Mouse (Mus musculus) stomach, embryonic 15.5 days (tissue): ENCODE data around the gene Myom1. TPM values are rescaled to one million over a fixed set of nuclear protein-coding genes. Genes with fewer than 3 reads are reported as not detected.
A peak's percentile ranks its signal among the peaks of the same experiment; 100 is the strongest.

ENCODE experiments used
- ATAC-seq: fragments of 200-750 bp; cut with Nextera tagmentation; 2 replicates; pipeline ENCODE4 v1.8.0; 2017; ENCODE audit warnings: low read depth, moderate number of reproducible peaks, moderate TSS enrichment; ENCODE audit not compliant: insufficient read depth, low FRiP score
- H3K27ac ChIP-seq: fragments of 300-500 bp; sonication (generic); 2 replicates; pipeline ENCODE4 v1.5.1; 2015; ENCODE audit warnings: mild to moderate bottlenecking, inconsistent platforms
- H3K27me3 ChIP-seq: fragments of 300-500 bp; sonication (generic); replicated peaks from 2 replicates; pipeline ENCODE4 v1.6.1; 2015; ENCODE audit warnings: inconsistent platforms
- H3K36me3 ChIP-seq: fragments of 300-500 bp; sonication (generic); 2 replicates; pipeline ENCODE4 v1.6.1; 2015; ENCODE audit warnings: inconsistent platforms
- H3K4me1 ChIP-seq: fragments of 300-500 bp; sonication (generic); 2 replicates; pipeline ENCODE4 v1.6.1; 2015; ENCODE audit warnings: inconsistent platforms
- H3K4me2 ChIP-seq: fragments of 300-500 bp; sonication (generic); 2 replicates; pipeline ENCODE4 v1.6.1; 2015; ENCODE audit warnings: mild to moderate bottlenecking, inconsistent platforms
- H3K4me3 ChIP-seq: fragments of 300-500 bp; sonication (generic); replicated peaks from 2 replicates; pipeline ENCODE4 v1.5.1; 2015; ENCODE audit warnings: inconsistent platforms
- H3K9ac ChIP-seq: fragments of 300-500 bp; sonication (generic); 2 replicates; pipeline ENCODE4 v1.6.1; 2015; ENCODE audit warnings: inconsistent platforms
- H3K9me3 ChIP-seq: fragments of 300-500 bp; sonication (generic); 2 replicates; pipeline ENCODE4 v1.6.1; 2016; ENCODE audit warnings: inconsistent platforms
- WGBS: fragments of 180-500 bp; shearing (Covaris S2); methylation state at CpG from one replicate; pipeline ENCODE4 v1.1.7; 2015; 5-methylcytosine and 5-hydroxymethylcytosine counted together
- polyA plus RNA-seq: library from polyadenylated mRNA; unstranded; fragments of >200 nt; fragmentation: Nextera tagmentation; extraction: Ambion mirVana; gene quantifications from 2 replicates; pipeline ENCODE4 v1.2.1, GENCODE M21; 2015

Myom1 gene
- polyA plus RNA-seq, 1 experiment from 2014 or later = 12.7 TPM

DNA sequence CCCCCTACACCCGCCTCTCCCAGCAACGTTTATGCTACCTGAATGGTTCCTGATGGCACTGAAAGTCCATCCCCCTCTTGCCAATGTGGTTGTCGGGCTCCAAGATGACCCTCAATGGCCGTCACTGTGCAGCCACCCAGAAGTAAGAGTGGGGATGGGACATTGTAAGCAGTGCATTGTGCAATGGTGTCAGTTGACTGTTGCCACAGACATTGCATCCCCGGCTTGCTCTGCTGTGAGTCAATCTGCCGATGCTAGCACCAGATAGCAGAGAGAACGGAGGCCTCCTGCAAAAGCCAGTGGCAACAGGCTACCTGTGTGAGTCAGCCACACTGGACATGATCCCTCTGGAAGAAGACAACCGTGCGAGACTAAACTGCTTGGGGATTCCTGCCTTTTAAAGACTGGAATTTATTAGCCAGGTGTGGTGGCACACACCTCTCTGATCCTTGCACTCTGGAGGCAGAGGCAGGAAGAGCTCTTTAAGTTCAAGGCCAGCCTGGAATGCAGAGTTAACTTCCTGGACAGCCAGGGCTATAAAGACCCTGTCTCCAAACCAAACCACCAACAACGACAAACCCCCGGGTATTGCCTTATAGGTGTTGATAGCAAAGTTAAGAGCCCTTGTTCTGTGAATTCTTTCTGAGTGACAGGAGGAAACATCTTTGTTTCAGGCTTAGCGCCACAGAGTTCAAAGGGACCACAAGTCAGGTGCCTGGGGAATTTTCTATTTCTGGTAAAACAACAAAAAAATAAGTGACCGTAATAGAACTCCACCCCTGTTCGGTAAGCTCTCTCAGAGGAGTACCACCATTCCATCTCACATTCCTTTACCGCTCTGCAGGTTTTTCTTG lies 16.7 kb upstream of the Myom1 start:
- H3K4me2 ChIP-seq = no peak overlapping the region
- no peak for ATAC-seq
- peaks cover 22% of the 10 kb centered on the region for H3K4me1 ChIP-seq
- no peak overlapping the region for H3K27ac ChIP-seq
- peaks cover 16% of the 10 kb centered on the region for H3K36me3 ChIP-seq
- no peaks in the 10 kb centered on the region for H3K27me3 ChIP-seq
- H3K9me3 ChIP-seq = no peaks in the 10 kb centered on the region
- no peak overlapping the region for H3K9ac ChIP-seq
- WGBS = 82% methylated on average over 15 of the region's 15 CpGs
- H3K4me3 ChIP-seq = no peak overlapping the region

DNA sequence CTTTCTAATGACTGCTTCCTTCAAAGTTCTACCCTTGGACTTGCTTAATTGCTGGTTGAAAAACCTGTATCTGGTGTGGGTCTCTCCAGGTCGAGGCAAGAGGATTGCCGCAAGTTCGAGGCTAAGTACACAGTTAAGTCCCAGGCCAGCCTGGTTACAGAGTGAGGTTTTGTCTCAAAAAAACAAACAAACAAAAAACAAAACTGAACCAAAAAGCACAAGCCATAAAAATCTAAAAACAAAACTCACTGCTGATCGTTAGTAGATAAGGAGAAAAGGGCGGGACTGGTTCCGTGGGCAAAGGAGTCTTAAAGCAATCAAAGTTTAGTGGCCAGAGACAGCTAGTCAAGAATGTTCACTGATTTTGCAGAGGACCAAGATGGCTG lies 16.1 kb upstream of the Myom1 start:
- no peak overlapping the region for H3K4me2 ChIP-seq
- 81% methylated on average over 6 of the region's 6 CpGs for WGBS
- no peak overlapping the region for H3K4me3 ChIP-seq
- no peak overlapping the region for H3K9ac ChIP-seq
- H3K9me3 ChIP-seq = no peaks in the 10 kb centered on the region
- no peak overlapping the region for H3K27ac ChIP-seq
- peaks cover 27% of the 10 kb centered on the region for H3K4me1 ChIP-seq
- peaks cover 15% of the 10 kb centered on the region for H3K36me3 ChIP-seq
- H3K27me3 ChIP-seq = no peaks in the 10 kb centered on the region
- ATAC-seq = no peak

DNA sequence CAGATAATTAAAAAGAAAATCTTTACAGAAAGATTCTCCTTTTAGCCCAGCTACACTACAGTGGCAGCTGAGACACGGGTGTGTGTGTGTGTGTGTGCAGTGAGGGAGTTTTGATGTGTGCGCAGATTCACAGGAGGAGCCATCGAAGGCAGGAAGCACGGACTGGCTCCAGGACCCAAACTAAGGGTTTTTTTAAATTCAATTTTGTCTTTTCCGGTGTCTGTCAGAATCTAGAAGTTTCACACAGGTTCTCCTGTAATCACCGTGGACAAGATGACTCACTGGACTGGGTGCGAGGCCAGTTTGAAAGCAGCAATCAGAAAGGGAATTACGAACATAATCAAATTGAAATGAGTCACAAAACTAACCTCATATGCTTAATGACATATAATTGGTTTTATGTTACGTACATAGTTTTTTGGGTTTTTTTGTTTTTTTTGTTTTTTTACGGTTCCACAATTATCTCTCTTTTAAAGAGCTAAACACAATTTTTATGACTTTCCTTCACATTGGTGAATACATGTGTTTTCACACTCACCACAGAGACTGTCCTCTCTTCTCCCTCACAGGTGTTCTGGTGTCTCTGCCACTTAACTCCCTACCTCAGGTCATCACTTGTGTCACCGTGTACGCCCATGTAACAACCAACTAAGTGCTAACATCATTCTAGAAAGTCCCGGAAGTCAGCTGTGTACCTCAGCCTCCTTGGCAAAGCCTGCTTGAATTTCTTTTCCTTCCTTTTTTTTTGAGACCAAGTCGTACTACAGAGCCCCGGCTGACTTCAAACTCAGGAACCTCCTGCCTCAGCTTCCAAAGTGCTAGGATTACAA lies 15.4 kb upstream of the Myom1 start:
- Histone ChIP-seq H3K27me3 (no peaks in the 10 kb centered on the region), H3K4me3 (no peak overlapping the region), H3K4me2 (no peak overlapping the region), H3K27ac (no peak overlapping the region), H3K4me1 (peaks cover 30% of the 10 kb centered on the region), H3K9ac (no peak overlapping the region), H3K36me3 (peaks cover 10% of the 10 kb centered on the region), H3K9me3 (no peaks in the 10 kb centered on the region)
- ATAC-seq = no peak
- WGBS = 84% methylated on average over 15 of the region's 15 CpGs

DNA sequence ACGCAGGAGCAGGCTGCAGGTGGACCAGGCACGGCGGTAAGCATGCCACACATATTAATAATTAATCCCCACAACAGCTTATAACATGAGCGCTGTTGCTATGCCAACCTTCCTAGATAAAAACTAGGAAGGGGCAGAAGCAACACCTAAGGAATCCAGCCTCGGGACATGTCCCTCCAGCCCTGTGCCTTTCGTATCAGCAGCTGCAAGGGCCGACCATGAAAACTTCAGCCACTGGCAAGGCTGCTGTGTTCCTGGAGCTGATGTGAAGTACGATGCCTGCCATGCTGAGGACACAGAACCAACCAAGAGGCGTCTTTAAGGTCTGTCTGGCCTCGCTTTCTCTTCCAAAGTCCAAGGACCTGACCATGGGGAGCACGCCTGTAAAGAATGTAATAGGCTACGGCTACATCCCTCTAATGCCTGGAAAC lies 14.1 kb upstream of the Myom1 start:
- Histone ChIP-seq H3K36me3 (peaks cover 13% of the 10 kb centered on the region), H3K9ac (no peak overlapping the region), H3K4me1 (peaks cover 35% of the 10 kb centered on the region), H3K4me2 (peak overlapping the region; percentile 63), H3K27ac (peak overlapping the region; percentile 36; the same call in 1 of the 2 replicates), H3K27me3 (no peaks in the 10 kb centered on the region), H3K9me3 (no peaks in the 10 kb centered on the region), H3K4me3 (no peak overlapping the region; the same call in 1 of the 2 replicates)
- peak; percentile 40; the same call in 1 of the 2 replicates for ATAC-seq
- 77% methylated on average over 12 of the region's 12 CpGs for WGBS

DNA sequence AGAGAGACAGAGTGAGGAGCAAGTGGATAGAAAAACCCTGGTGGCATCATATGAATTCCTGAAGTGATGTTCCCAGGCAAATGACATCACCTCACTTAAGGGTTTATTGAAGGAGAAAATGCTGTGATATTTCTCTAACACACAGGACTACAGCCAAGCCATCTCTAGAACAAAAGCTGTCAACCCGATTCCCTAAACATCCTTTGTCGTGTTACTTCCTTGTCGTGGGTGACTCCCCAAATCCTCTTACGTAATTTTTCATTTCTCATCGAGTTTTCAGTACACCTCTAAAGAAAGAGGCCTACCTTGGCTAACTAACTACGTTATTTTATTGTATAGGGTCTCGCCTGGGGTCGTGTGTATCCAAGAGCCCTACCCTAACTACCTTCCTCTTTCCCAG lies 13.0 kb upstream of the Myom1 start:
- H3K4me3 ChIP-seq = peak overlapping the region; percentile 95
- ATAC-seq = no peak
- H3K4me2 ChIP-seq = peak overlapping the region; percentile 63
- H3K4me1 ChIP-seq = peaks cover 38% of the 10 kb centered on the region
- peak overlapping the region; percentile 94 for H3K27ac ChIP-seq
- H3K9ac ChIP-seq = peak overlapping the region; percentile 90; the same call in 1 of the 2 replicates
- WGBS = 38% methylated on average over 8 of the region's 8 CpGs
- H3K36me3 ChIP-seq = peaks cover 13% of the 10 kb centered on the region
- no peaks in the 10 kb centered on the region for H3K27me3 ChIP-seq
- no peaks in the 10 kb centered on the region for H3K9me3 ChIP-seq

DNA sequence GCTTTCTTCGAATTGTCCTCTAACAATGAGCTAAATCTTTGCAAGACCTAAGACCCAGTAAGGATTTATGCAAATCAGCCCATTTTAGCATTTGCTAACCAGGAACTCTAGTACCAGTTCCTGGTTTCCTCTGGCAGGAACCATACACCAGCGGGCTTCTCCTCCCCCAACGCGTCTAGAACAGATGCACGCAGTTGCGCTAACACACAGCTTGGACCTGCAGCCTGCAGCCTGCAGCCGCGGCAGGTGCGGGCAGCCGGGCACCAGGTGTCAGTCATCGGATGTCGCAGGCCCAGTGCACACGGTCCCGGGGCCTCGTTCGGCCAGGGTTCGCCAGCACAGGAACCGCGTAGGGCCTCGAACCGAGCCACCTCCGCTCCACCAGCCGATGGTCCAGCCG lies 12.4 kb upstream of the Myom1 start:
- peak overlapping the region; percentile 95 for H3K4me3 ChIP-seq
- peaks cover 43% of the 10 kb centered on the region for H3K4me1 ChIP-seq
- H3K36me3 ChIP-seq = peaks cover 17% of the 10 kb centered on the region
- WGBS = 2% methylated on average over 24 of the region's 24 CpGs
- H3K9ac ChIP-seq = peak overlapping the region; percentile 90
- H3K27ac ChIP-seq = peak overlapping the region; percentile 94
- peak overlapping the region; percentile 63 for H3K4me2 ChIP-seq
- H3K27me3 ChIP-seq = no peaks in the 10 kb centered on the region
- H3K9me3 ChIP-seq = no peaks in the 10 kb centered on the region
- peak; percentile 45 for ATAC-seq

DNA sequence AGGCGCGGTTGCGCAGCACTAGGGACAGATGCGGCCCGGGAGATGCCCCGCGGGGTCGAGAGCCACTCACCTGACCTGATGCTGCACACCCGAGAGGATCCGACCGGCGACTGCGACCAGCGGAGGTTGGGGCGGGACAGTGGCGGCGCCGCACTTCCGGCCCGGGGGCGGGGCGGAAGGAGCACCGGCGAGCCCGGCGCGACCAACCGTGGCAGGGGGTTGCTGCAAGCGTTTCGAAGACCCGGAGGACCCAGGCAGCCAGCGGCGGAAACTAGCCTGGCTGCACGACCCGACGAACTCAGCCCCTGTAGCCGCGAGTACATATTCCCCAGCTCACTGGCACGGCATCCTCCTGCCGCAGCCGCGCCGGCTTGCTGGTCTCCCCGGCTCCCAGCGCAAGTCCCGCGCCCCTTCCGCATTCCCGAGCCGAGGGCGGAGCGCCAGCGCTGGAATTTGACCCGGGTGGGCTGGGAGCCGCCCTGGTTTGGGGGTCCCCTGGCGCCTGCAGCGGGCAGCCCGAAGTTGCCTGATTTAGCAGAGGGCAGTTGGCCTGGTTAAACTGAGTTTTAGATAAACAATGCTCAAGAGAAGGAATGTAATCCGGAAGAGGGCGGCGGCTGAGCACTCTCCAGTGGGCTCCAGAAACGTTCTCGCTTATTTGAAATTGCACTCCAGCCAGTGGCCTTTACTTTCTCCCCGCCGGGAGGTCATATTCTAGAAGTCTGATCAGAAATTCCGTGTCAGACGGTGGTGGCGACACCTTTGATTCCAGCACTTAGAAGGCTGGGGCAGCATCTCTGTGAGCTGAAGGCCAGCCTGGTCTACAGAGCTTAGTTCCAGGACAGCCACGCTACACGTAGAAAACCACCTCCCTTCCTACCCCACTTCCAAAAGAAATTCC lies 11.8 kb upstream of the Myom1 start:
- H3K9me3 ChIP-seq = no peaks in the 10 kb centered on the region
- H3K9ac ChIP-seq = peak overlapping the region; percentile 90
- under 1% methylated on average over 70 of the region's 70 CpGs for WGBS
- H3K4me3 ChIP-seq = peak overlapping the region; percentile 95
- peaks cover 43% of the 10 kb centered on the region for H3K4me1 ChIP-seq
- ATAC-seq = peak; percentile 78
- peak overlapping the region; percentile 63 for H3K4me2 ChIP-seq
- H3K36me3 ChIP-seq = peaks cover 14% of the 10 kb centered on the region; the same call in 1 of the 2 replicates
- no peaks in the 10 kb centered on the region for H3K27me3 ChIP-seq
- H3K27ac ChIP-seq = peak overlapping the region; percentile 94

DNA sequence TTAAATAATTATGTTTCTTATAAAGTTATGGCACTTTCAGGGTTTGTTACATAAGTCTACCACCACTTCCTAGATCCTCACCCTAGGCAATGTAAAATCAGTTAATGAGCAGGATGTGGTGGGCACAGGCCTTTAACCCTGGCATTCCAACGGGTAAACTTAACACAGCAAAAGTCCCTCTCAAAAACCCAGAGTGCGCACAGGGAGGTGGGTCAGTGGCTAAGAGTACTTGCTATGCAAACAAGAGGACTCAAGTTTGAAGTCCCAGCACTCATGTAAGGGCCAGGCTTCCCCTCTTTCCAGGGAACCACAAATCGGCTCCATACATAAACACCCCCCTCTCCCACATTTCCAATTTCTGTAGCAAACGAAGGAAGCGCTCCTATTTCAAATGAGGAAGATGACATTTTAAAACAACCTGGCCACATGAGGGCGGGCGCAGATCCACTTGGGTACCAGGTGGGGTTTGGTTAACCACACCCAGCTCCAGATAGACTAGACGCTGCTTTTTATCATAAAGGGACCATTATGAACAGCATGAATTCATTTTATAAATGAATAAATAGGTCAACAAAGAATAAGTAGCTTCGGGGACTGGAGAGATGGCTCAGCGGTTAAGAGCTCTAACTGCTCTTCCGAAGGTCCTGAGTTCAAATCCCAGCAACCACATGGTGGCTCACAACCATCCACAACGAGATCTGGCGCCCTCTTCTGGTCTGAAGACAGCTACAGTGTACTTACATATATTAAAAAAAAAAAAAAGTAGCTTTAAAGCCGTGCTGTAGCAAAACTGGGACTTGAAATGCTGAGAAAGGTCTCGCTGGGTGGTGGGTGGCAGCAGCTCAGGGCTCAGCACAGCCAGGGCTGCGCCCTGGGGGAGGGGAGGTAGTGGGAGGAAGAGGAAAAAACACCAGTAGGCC lies 10.5 kb upstream of the Myom1 start:
- Histone ChIP-seq H3K36me3 (peaks cover 22% of the 10 kb centered on the region; the same call in 1 of the 2 replicates), H3K27me3 (no peaks in the 10 kb centered on the region), H3K9ac (no peak overlapping the region), H3K4me3 (no peak overlapping the region), H3K4me1 (peaks cover 38% of the 10 kb centered on the region), H3K4me2 (peak overlapping the region; percentile 63; the same call in 1 of the 2 replicates), H3K27ac (peak overlapping the region; percentile 94; the same call in 1 of the 2 replicates), H3K9me3 (no peaks in the 10 kb centered on the region)
- WGBS = 79% methylated on average over 16 of the region's 16 CpGs
- ATAC-seq = no peak

DNA sequence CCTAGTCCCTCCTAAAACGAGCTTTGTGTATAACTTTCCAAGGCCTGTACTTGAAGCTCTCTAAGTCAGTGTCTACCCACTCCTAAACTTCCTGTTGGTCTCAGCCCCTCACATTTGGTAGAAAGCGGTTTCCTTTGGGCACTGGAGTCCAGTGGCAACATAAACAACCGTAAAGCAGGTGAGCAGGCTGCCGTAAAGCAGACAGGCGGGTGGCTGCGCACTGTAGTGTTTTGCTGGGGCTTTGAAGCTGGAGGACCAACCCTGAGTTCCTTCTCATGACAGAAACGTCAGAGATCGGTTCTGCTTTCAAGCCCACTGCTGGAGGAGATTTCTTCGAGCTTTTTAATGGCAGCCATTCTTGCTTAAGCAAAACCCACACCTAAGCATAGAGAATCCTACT lies 9.8 kb upstream of the Myom1 start:
- Histone ChIP-seq H3K27me3 (no peaks in the 10 kb centered on the region), H3K9ac (no peak overlapping the region), H3K27ac (peak overlapping the region; percentile 26; the same call in 1 of the 2 replicates), H3K4me2 (no peak overlapping the region), H3K36me3 (peaks cover 22% of the 10 kb centered on the region; the same call in 1 of the 2 replicates), H3K4me3 (no peak overlapping the region), H3K4me1 (peaks cover 38% of the 10 kb centered on the region), H3K9me3 (no peaks in the 10 kb centered on the region)
- WGBS = 72% methylated on average over 9 of the region's 9 CpGs
- ATAC-seq = no peak

DNA sequence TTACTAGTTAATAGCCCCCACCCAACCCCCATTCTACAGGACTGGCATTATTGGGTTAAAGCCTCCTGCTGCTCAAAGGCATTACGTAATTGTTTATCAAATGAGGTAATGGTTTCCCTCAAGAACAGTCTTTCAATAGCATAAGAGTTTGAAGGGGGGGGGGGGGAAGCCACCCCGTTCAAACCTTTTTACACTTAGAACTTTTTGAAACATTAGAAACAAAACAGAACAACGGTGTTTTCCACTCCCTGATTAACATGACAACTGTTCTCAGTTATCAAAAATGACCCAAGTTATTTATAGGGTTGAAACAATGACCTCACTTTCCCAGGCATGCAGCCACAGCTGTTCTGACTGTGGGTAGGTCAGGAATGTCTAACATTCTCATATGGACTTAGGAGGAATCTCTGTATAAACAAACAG lies 9.0 kb upstream of the Myom1 start:
- Histone ChIP-seq H3K27ac (peak overlapping the region; percentile 73), H3K9me3 (no peaks in the 10 kb centered on the region), H3K9ac (no peak overlapping the region), H3K4me2 (no peak overlapping the region), H3K4me1 (peaks cover 33% of the 10 kb centered on the region), H3K36me3 (peaks cover 22% of the 10 kb centered on the region; the same call in 1 of the 2 replicates), H3K27me3 (no peaks in the 10 kb centered on the region), H3K4me3 (no peak overlapping the region)
- WGBS = 12% methylated on average over 3 of the region's 3 CpGs
- ATAC-seq = no peak
